ENCODE assay signal across 14 mouse cellular contexts in the genomic region with DNA sequence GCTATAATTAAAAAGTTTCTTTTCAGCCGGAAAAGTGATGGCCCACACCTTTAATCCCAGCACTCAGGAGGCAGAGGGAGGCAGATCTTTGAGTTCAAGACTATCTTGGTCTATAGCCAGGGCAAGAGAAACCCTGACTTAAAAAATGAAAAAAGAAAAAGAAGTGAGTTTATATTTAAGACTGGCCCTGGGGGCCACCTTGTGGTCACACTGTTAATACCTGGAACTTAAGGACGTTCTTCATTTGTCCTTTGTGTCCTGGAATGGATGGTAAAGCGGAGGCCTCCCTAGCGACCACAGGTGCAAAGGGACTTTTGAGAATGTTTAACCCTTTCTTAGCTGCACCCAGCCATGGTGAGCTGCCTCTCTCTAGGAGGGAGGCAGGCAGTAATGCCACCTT. TPM values are rescaled to one million over a fixed set of nuclear protein-coding genes. Genes with fewer than 3 reads are reported as not detected.
DNase-seq lines count a peak whose midpoint lies in the region; ATAC-seq and TF ChIP-seq lines count a peak whose summit lies in the region.
"Had no signal": no experiment of that assay in that cellular context is flagged by ENCODE, and none has a peak within 500 bp of the region (broad histone marks: within the 10 kb centered on the region; RNA-seq: fewer than 3 reads in every experiment).

No protein-coding gene starts in this region.

- H3K9me3 ChIP-seq in kidney, embryonic 15.5 days (replicated peaks) = no peaks in the 10 kb centered on the region
- H3K9me3 ChIP-seq in midbrain, embryonic 14.5 days (ENCODE audit: control insufficient read depth, low read length) = no peaks in the 10 kb centered on the region
- H3K9me3 ChIP-seq in midbrain, embryonic 11.5 days (ENCODE audit: control insufficient read depth, low read length) = no peaks in the 10 kb centered on the region

- H3K4me1 ChIP-seq in kidney, embryonic 15.5 days = peaks cover 35% of the 10 kb centered on the region
- H3K4me1 ChIP-seq in midbrain, embryonic 14.5 days (ENCODE audit: control insufficient read depth, insufficient read depth, low read length) = peaks cover 18% of the 10 kb centered on the region
- peaks cover 23% of the 10 kb centered on the region for H3K4me1 ChIP-seq in midbrain, embryonic 11.5 days (ENCODE audit: control insufficient read depth, insufficient read depth, low read length)
- peaks cover 26% of the 10 kb centered on the region for H3K4me1 ChIP-seq in small intestine, adult 2 months (ENCODE audit: control insufficient read depth, insufficient read depth, insufficient read length, low read length)

- TF ChIP-seq CTCF in small intestine, adult 2 months (IDR thresholded peaks at IDR 0.05; ENCODE audit: extremely low read depth, insufficient read length, insufficient replicate concordance, low read depth, low read length) = 0 out of 2 replicates have a peak, but pooled peaks have one; percentile 6

- no peak for ATAC-seq in kidney, embryonic 15.5 days (replicated peaks; ENCODE audit: low FRiP score)
- ATAC-seq in midbrain, embryonic 14.5 days (ENCODE audit: low FRiP score, low TSS enrichment) = no peak
- ATAC-seq in midbrain, embryonic 11.5 days (ENCODE audit: low FRiP score) = no peak
- ATAC-seq in erythroblast, adult 5-6 weeks (replicated peaks; ENCODE audit: low FRiP score, poor library complexity, severe bottlenecking) = no peak

- H3K4me3 ChIP-seq in kidney, embryonic 15.5 days (replicated peaks) = no peak overlapping the region
- H3K4me3 ChIP-seq in midbrain, embryonic 14.5 days (replicated peaks; ENCODE audit: low read depth, low read length) = no peak overlapping the region
- no peak overlapping the region for H3K4me3 ChIP-seq in midbrain, embryonic 11.5 days (ENCODE audit: low read depth, low read length)
- H3K4me3 ChIP-seq in small intestine, adult 2 months (ENCODE audit: low read depth, low read length) = no peak overlapping the region

- DNase-seq in kidney, adult 18-20 months = peak; percentile 32
- peak; percentile 74 for DNase-seq in midbrain, embryonic 14.5 days
- DNase-seq in midbrain, embryonic 11.5 days (ENCODE audit: low spot score, missing footprints) = no peak
- DNase-seq in brain, adult 2 months (ENCODE audit: low read depth, low spot score) = peak; percentile 44
- DNase-seq in adrenal gland, postnatal 25 days = no peak
- DNase-seq: adrenal gland, postnatal 10 days; gastrocnemius, postnatal 25 days; heart, postnatal 36 days; right cerebral cortex, postnatal 25 days had no signal

- H3K27me3 ChIP-seq in kidney, embryonic 15.5 days = peaks cover 43% of the 10 kb centered on the region
- H3K27me3 ChIP-seq in midbrain, embryonic 14.5 days (ENCODE audit: control insufficient read depth, insufficient read depth, low read length) = peaks cover 32% of the 10 kb centered on the region
- H3K27me3 ChIP-seq in midbrain, embryonic 11.5 days (ENCODE audit: control insufficient read depth, insufficient read depth, low read length) = peaks cover 37% of the 10 kb centered on the region
- peaks cover 20% of the 10 kb centered on the region for H3K27me3 ChIP-seq in small intestine, adult 2 months (ENCODE audit: control insufficient read depth, insufficient read depth, low read length)

- no peak overlapping the region for H3K9ac ChIP-seq in kidney, embryonic 15.5 days
- H3K9ac ChIP-seq in midbrain, embryonic 14.5 days (replicated peaks; ENCODE audit: low read length) = no peak overlapping the region
- no peak overlapping the region for H3K9ac ChIP-seq in midbrain, embryonic 11.5 days (ENCODE audit: low read length)

- H3K36me3 ChIP-seq in kidney, embryonic 15.5 days = no peaks in the 10 kb centered on the region
- H3K36me3 ChIP-seq in midbrain, embryonic 14.5 days (ENCODE audit: control insufficient read depth, insufficient read depth, low read length) = no peaks in the 10 kb centered on the region
- H3K36me3 ChIP-seq in midbrain, embryonic 11.5 days (ENCODE audit: control insufficient read depth, insufficient read depth, low read length) = no peaks in the 10 kb centered on the region
- H3K36me3 ChIP-seq in small intestine, adult 2 months (ENCODE audit: control insufficient read depth, insufficient read depth, low read length) = peaks cover 2% of the 10 kb centered on the region; the same call in 1 of the 2 replicates

- no peak overlapping the region for H3K4me2 ChIP-seq in kidney, embryonic 15.5 days
- H3K4me2 ChIP-seq in midbrain, embryonic 14.5 days (ENCODE audit: low read length) = no peak overlapping the region
- H3K4me2 ChIP-seq in midbrain, embryonic 11.5 days = no peak overlapping the region

- H3K27ac ChIP-seq in kidney, embryonic 15.5 days = no peak overlapping the region
- H3K27ac ChIP-seq in midbrain, embryonic 14.5 days (replicated peaks; ENCODE audit: low read depth, low read length) = no peak overlapping the region
- H3K27ac ChIP-seq in midbrain, embryonic 11.5 days (ENCODE audit: low read depth, low read length) = no peak overlapping the region
- no peak overlapping the region for H3K27ac ChIP-seq in small intestine, adult 2 months (ENCODE audit: insufficient read depth, low read depth, low read length)
- H3K27ac ChIP-seq: macrophage had no signal

- 17% methylated on average over 4 of the region's 4 CpGs for WGBS in kidney, embryonic 15.5 days
- 18% methylated on average over 4 of the region's 4 CpGs for WGBS in midbrain, embryonic 14.5 days
- 18% methylated on average over 4 of the region's 4 CpGs for WGBS in midbrain, embryonic 11.5 days
- 18% methylated on average over 4 of the region's 4 CpGs for WGBS in small intestine, adult 2 months

- no peak for TF ChIP-seq POLR2A in small intestine, adult 2 months (IDR thresholded peaks at IDR 0.05; ENCODE audit: low read depth, low read length)

RNA-seq across cellular contexts. Expression of gene Htr6, which starts 3.4 kb away (rescaled TPM):
- not detected in 2 replicates for polyA plus RNA-seq in kidney, embryonic 15.5 days (2015; fragmentation: Nextera tagmentation; extraction: Ambion mirVana)
- 0.32 and 0.57 TPM in 2 replicates for polyA plus RNA-seq in midbrain, embryonic 14.5 days (2014; fragmentation: Nextera tagmentation; extraction: Ambion mirVana)
- polyA plus RNA-seq in midbrain, embryonic 11.5 days (2014; fragmentation: Nextera tagmentation; extraction: Ambion mirVana) = not detected in 2 replicates
- 0.76 and 1.8 TPM in 2 replicates for polyA plus RNA-seq in small intestine, adult 2 months (2012; rRNA removed)
- total RNA-seq in erythroblast, adult 5-6 weeks (2015; ENCODE audit: low replicate concordance) = not detected in 2 replicates
- not detected in 2 replicates for total RNA-seq in erythroblast, adult 5-6 weeks (2017; ENCODE audit: low replicate concordance)
- 0.33 and 0.52 TPM in 2 replicates for total RNA-seq in adrenal gland, postnatal 25 days (2021)
- total RNA-seq: gastrocnemius, postnatal 25 days; heart, postnatal 36 days had no signal
- polyA plus RNA-seq: macrophage; thymus, adult 2 months had no signal

RNA-seq across cellular contexts. Expression of gene Nbl1, which starts 14.1 kb away (rescaled TPM):
- polyA plus RNA-seq in kidney, embryonic 15.5 days (2015; fragmentation: Nextera tagmentation; extraction: Ambion mirVana) = 28.4 and 35.7 TPM in 2 replicates
- polyA plus RNA-seq in midbrain, embryonic 14.5 days (2014; fragmentation: Nextera tagmentation; extraction: Ambion mirVana) = 12.8 and 27.5 TPM in 2 replicates
- 12.7 and 13.6 TPM in 2 replicates for polyA plus RNA-seq in midbrain, embryonic 11.5 days (2014; fragmentation: Nextera tagmentation; extraction: Ambion mirVana)
- 72.9 and 160 TPM in 2 replicates for polyA plus RNA-seq in small intestine, adult 2 months (2012; rRNA removed)
- not detected in 2 replicates for total RNA-seq in erythroblast, adult 5-6 weeks (2015; ENCODE audit: low replicate concordance)
- total RNA-seq in erythroblast, adult 5-6 weeks (2017; ENCODE audit: low replicate concordance) = not detected in 2 replicates
- 20.3 and 21.4 TPM in 2 replicates for total RNA-seq in adrenal gland, postnatal 25 days (2021)

RNA-seq across cellular contexts. Expression of gene Minos1, which starts 52.2 kb away (rescaled TPM):
- polyA plus RNA-seq in kidney, embryonic 15.5 days (2015; fragmentation: Nextera tagmentation; extraction: Ambion mirVana) = 522 and 595 TPM in 2 replicates
- polyA plus RNA-seq in midbrain, embryonic 14.5 days (2014; fragmentation: Nextera tagmentation; extraction: Ambion mirVana) = 346 and 393 TPM in 2 replicates
- polyA plus RNA-seq in midbrain, embryonic 11.5 days (2014; fragmentation: Nextera tagmentation; extraction: Ambion mirVana) = 421 and 426 TPM in 2 replicates
- 15.4 and 29.4 TPM in 2 replicates for polyA plus RNA-seq in small intestine, adult 2 months (2012; rRNA removed)
- total RNA-seq in erythroblast, adult 5-6 weeks (2015; ENCODE audit: low replicate concordance) = 103 and 127 TPM in 2 replicates
- total RNA-seq in erythroblast, adult 5-6 weeks (2017; ENCODE audit: low replicate concordance) = 36.6 and 91.7 TPM in 2 replicates
- total RNA-seq in adrenal gland, postnatal 25 days (2021) = 347 and 389 TPM in 2 replicates

Comparison
In these comparisons a context has a peak if more than half of its experiments do, and no peak if none do; other contexts are left out.
1. DNase-seq: peak in kidney, adult 18-20 months (single experiment), midbrain, embryonic 14.5 days (single experiment) and brain, adult 2 months (single experiment); none in midbrain, embryonic 11.5 days (single experiment) and adrenal gland, postnatal 25 days (single experiment).
2. RNA of gene Minos1, which starts 52.2 kb away (polyA plus RNA-seq): 522 to 595 TPM in kidney, embryonic 15.5 days, 421 to 426 TPM in midbrain, embryonic 11.5 days and 346 to 393 TPM in midbrain, embryonic 14.5 days; 15.4 to 29.4 TPM in small intestine, adult 2 months; every median in the first group is over 10 times any median in the second.